Mouse (Mus musculus) midbrain, postnatal 0 days (tissue): ENCODE measurements at regions not wholly inside any gene's neighbourhood (a gene's known extent, or its start where the extent isn't known, plus 50 kb on each side); places are given as distances from the start of the nearest gene placed in this dataset.
A peak's percentile ranks its signal among the peaks of the same experiment; 100 is the strongest.

Experiments
- ATAC-seq: fragments of 200-750 bp; cut with Nextera tagmentation; 2 replicates; pipeline ENCODE4 v1.8.0; 2017; ENCODE audit warnings: moderate number of reproducible peaks, mild to moderate bottlenecking, moderate TSS enrichment, moderate library complexity; ENCODE audit not compliant: low FRiP score
- DNase-seq: peaks from one replicate; pipeline ENCODE4 v3.0.0-alpha.2; 2015; ENCODE audit warnings: low spot score
- H3K27ac ChIP-seq: fragments of 300-500 bp; sonication (generic); 2 replicates; pipeline ENCODE4 v1.5.1; 2014; ENCODE audit warnings: low read depth, mild to moderate bottlenecking, low read length, mixed read lengths
- H3K27me3 ChIP-seq: fragments of 300-500 bp; sonication (generic); 2 replicates; pipeline ENCODE4 v1.6.1; 2014; ENCODE audit warnings: low read length, control low read depth, mixed read lengths; ENCODE audit not compliant: insufficient read depth
- H3K36me3 ChIP-seq: fragments of 300-500 bp; sonication (generic); 2 replicates; pipeline ENCODE4 v1.6.1; 2014; ENCODE audit warnings: low read length, control low read depth, mixed read lengths; ENCODE audit not compliant: insufficient read depth
- H3K4me1 ChIP-seq: fragments of 300-500 bp; sonication (generic); 2 replicates; pipeline ENCODE4 v1.6.1; 2014; ENCODE audit warnings: mild to moderate bottlenecking, control low read depth, antibody characterized with exemption, low read length, mixed read lengths; ENCODE audit not compliant: insufficient read depth
- H3K4me2 ChIP-seq: fragments of 300-500 bp; sonication (generic); 2 replicates; pipeline ENCODE4 v1.6.1; 2014; ENCODE audit warnings: low read depth, mild to moderate bottlenecking, low read length, mixed read lengths; ENCODE audit not compliant: poor library complexity, severe bottlenecking
- H3K4me3 ChIP-seq: fragments of 300-500 bp; sonication (generic); 2 replicates; pipeline ENCODE4 v1.5.1; 2014; ENCODE audit warnings: low read depth, mild to moderate bottlenecking, low read length, moderate library complexity
- H3K9ac ChIP-seq: fragments of 300-500 bp; sonication (generic); replicated peaks from 2 replicates; pipeline ENCODE4 v1.6.1; 2014; ENCODE audit warnings: mild to moderate bottlenecking, low read length, moderate library complexity, mixed read lengths; ENCODE audit not compliant: poor library complexity, severe bottlenecking
- H3K9me3 ChIP-seq: fragments of 300-500 bp; sonication (generic); 2 replicates; pipeline ENCODE4 v1.6.1; 2016; ENCODE audit warnings: low read length, control low read depth
- CTCF ChIP-seq: IDR thresholded peaks from 2 replicates; pipeline ENCODE4 v1.5.1; 2016; ENCODE audit warnings: antibody characterized with exemption, mild to moderate bottlenecking
- WGBS: fragments of 180-500 bp; shearing (Covaris S2); extraction: QIAGEN DNeasy Blood & Tissue Kit; methylation state at CpG from one replicate; pipeline ENCODE4 v1.1.7; 2014; 5-methylcytosine and 5-hydroxymethylcytosine counted together

DNA sequence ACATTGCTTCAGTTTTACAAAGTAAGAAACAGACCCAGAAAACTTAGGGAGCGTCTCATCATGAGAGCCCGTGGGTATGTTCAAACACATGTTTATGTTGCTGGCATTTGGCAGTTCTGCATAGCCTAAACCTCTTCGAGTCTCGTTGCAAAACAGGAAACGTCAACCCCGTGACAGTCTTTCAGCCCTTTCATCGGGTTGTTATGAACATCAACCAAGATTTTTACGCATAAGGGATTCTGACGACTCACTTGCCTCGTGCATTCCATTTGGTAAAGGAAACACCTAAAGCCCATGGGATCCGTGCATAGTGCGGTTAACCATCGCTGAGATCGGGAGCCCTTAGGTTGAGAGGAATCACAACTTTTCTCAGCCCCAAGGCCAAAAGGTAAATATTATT lies 115.7 kb downstream of the Gpam start:
- Histone ChIP-seq H3K4me2 (no peak overlapping the region), H3K4me1 (no peaks in the 10 kb centered on the region), H3K9ac (no peak overlapping the region), H3K4me3 (no peak overlapping the region), H3K9me3 (no peaks in the 10 kb centered on the region; the same call in 1 of the 2 replicates), H3K27me3 (no peaks in the 10 kb centered on the region), H3K36me3 (no peaks in the 10 kb centered on the region), H3K27ac (no peak overlapping the region)
- TF ChIP-seq CTCF = no peak
- WGBS = 90% methylated on average over 14 of the region's 14 CpGs
- no peak for ATAC-seq
- DNase-seq = no peak

DNA sequence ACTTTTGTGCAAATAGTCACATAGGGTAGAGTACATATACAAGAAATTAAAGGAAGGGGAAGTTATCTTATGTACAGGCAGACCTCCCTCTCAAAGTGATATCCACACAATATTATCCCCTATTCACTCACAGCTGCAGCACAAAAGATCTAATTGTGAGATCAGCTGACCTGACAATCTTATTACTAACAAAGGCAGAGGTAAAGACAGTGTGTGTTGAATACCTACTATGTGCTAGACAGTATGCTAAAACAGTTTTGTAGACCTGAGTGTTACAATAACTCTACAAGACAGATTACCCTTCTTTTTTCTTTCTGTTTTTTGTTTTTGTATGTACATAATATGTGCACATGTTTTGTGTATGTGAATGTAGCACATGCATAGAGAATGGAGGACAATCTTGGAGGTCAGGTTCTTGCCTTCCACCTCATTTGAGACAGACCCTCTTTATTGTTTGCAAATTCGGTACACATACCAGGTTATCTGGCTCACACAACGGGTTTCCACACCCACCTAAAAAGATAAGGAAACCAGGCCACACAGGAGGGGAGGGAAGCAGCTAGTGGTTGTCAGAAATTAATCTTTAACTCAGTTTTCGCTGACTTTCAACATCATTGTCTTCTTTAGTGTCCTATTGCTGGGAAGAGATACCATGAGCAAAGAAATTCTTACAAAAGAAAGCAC lies 118.4 kb downstream of the Gpam start:
- no peak for TF ChIP-seq CTCF
- WGBS = 81% methylated on average over 3 of the region's 3 CpGs
- Histone ChIP-seq H3K9me3 (no peaks in the 10 kb centered on the region; the same call in 1 of the 2 replicates), H3K27ac (no peak overlapping the region), H3K9ac (no peak overlapping the region), H3K4me1 (no peaks in the 10 kb centered on the region), H3K27me3 (no peaks in the 10 kb centered on the region), H3K4me3 (no peak overlapping the region), H3K4me2 (no peak overlapping the region), H3K36me3 (no peaks in the 10 kb centered on the region)
- no peak for ATAC-seq
- DNase-seq = no peak

DNA sequence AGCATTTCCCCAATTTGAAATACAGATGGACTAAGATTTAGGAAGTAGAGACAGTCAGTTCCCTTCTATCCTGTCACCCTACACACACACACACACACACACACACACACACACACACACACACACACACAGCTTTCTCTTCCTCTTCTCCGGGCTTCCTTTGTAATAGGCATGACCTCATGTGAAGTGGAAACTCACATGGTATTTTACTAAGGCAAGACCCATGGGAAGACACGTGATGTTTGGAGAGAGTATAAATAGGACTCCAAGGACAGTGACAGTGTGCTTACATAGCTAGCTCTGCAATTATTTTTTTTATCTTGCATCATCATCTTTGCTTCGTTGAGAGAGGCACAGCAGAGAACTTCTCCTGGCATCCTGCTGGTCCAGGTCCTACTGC lies 137.1 kb downstream of the Gpam start:
- H3K4me3 ChIP-seq = no peak overlapping the region
- no peak for TF ChIP-seq CTCF
- no peaks in the 10 kb centered on the region for H3K9me3 ChIP-seq
- no peaks in the 10 kb centered on the region for H3K4me1 ChIP-seq
- no peaks in the 10 kb centered on the region for H3K36me3 ChIP-seq
- DNase-seq (no peak), ATAC-seq (no peak)
- H3K9ac ChIP-seq = no peak overlapping the region
- H3K27ac ChIP-seq = no peak overlapping the region
- no peaks in the 10 kb centered on the region for H3K27me3 ChIP-seq
- H3K4me2 ChIP-seq = no peak overlapping the region
- WGBS = 79% methylated on average over 3 of the region's 3 CpGs

DNA sequence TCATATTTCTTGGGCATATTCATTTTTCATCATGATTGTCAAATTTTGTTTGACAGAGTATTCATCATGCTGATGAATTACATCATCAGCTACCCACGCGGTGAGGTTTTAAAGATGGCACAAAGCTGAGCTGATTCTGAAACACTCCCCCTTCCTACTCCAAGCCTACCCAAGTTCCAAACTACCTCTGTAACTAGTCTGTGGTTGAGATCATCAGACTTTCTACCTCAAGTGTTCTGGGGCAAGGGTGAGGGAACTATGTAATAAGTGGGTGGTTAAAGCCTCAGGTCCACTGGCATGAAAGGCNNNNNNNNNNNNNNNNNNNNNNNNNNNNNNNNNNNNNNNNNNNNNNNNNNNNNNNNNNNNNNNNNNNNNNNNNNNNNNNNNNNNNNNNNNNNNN lies 142.5 kb downstream of the Gpam start:
- Histone ChIP-seq H3K4me2 (no peak overlapping the region), H3K27me3 (no peaks in the 10 kb centered on the region), H3K4me1 (no peaks in the 10 kb centered on the region), H3K9me3 (no peaks in the 10 kb centered on the region), H3K4me3 (no peak overlapping the region), H3K36me3 (no peaks in the 10 kb centered on the region), H3K9ac (no peak overlapping the region), H3K27ac (no peak overlapping the region)
- TF ChIP-seq CTCF = no peak
- ATAC-seq (no peak), DNase-seq (no peak)
- 96% methylated on average over 2 of the region's 2 CpGs for WGBS

DNA sequence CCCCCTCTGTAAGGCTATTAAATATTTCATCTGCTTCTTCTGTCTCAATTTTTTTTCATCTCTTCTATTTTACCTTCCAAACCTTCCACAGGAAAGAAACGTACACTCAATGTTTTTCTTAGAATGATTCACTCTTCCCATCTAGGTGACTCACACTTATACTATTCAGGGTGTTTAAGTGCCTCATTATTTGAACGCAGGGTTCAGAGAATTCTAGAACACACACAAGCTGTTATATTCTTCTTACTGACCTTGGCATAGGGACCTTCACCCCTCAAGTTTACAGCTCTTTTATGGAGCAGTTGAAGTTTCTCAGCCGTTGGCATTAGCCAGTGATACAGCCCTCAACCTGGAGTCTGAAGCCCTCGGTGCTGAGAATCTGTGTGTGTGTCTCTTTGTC lies 144.2 kb downstream of the Gpam start:
- no peaks in the 10 kb centered on the region for H3K36me3 ChIP-seq
- H3K9ac ChIP-seq = no peak overlapping the region
- 75% methylated on average over 4 of the region's 4 CpGs for WGBS
- H3K27me3 ChIP-seq = no peaks in the 10 kb centered on the region
- no peak overlapping the region for H3K27ac ChIP-seq
- H3K4me3 ChIP-seq = no peak overlapping the region
- DNase-seq (no peak), ATAC-seq (no peak)
- no peaks in the 10 kb centered on the region for H3K4me1 ChIP-seq
- no peak overlapping the region for H3K4me2 ChIP-seq
- no peak for TF ChIP-seq CTCF
- no peaks in the 10 kb centered on the region for H3K9me3 ChIP-seq

DNA sequence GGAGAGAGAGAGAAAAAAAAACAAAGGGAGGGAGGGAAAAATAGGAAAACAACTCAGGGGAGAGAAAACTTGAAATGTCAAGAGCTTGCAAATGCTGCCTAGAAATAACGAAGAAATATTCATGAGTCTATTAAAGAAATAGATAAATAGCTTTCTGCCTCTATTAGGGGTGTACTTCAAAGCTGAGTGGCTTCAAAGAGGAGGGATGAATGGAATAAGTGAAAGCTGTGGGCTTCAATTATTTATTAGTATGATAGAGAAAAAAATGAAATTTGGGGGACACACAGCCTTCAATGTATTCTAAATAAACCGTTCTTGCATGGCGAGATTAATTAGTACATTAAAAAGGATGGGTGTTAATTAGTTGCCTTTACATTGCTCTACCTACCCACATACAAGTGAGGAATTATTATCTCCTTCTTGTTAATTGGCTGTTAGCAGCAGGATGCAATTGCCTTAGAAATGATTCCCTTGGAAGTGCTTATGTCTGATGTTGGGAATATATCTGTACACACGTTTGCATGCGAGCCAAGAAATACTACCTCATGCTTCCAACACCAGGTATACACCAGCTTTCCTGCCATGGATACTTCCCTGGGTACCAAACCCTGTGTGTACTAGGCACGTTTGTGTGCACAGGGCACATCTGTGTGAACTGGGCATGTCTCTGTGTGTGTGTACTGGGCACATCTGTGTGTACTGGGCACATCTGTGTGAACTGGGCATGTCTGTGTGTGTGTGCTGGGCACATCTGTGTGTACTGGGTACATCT lies 155.4 kb downstream of the Gpam start:
- ATAC-seq (0 out of 2 replicates have a peak, but pooled peaks have one; percentile 23), DNase-seq (no peak)
- TF ChIP-seq CTCF = no peak
- no peaks in the 10 kb centered on the region for H3K36me3 ChIP-seq
- 61% methylated on average over 6 of the region's 6 CpGs for WGBS
- H3K4me1 ChIP-seq = no peaks in the 10 kb centered on the region
- H3K9ac ChIP-seq = no peak overlapping the region
- no peaks in the 10 kb centered on the region for H3K27me3 ChIP-seq
- H3K27ac ChIP-seq = 0 out of 2 replicates have a peak overlapping the region, but pooled peaks have one; percentile 18
- no peak overlapping the region for H3K4me2 ChIP-seq
- H3K9me3 ChIP-seq = no peaks in the 10 kb centered on the region
- no peak overlapping the region for H3K4me3 ChIP-seq
